Mouse (Mus musculus): ENCODE measurements at regions not wholly inside any gene's neighbourhood (a gene's known extent, or its start where the extent isn't known, plus 50 kb on each side); places are given as distances from the start of the nearest gene placed in this dataset.
"Not testable (repeated sequence)": the region's sequence is repeated elsewhere in the genome, so short reads cannot be mapped to it uniquely, and the experiment has no call there.

DNA sequence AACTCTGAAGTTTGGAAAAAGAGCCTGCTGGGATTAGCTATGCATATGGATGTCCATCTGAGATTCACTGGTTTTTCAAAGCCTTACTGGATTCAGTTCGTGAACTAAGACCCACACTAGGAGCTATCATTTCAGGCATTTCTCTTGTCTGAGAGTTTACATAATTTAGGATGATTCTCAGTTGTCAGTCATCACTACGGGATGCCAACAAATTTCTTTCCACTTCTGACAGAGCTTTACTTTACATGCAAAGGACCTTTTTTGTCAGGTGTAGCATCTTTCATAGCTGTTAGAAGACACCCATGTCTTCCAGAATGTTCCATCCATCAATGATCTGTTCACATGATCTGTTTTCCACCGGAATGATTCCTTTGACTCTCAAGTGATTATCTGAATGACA lies 154.4 kb downstream of the Gm31371 start:
- H3K27ac ChIP-seq, H3K4me1 ChIP-seq: not testable (repeated sequence)
- WGBS: 69% methylated on average over 2 of the region's 3 CpGs

DNA sequence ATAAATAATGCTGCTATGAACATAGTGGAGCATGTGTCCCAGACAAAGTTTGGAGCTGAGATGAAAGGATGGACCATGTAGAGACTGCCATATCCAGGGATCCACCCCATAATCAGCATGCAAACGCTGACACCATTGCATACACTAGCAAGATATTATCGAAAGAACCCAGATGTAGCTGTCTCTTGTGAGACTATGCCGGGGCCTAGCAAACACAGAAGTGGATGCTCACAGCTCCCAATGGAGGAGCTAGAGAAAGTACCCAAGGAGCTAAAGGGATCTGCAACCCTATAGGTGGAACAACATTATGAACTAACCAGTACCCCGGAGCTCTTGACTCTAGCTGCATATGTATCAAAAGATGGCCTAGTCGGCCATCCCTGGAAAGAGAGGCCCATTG lies 194.9 kb downstream of the Gm31371 start:
- not testable (repeated sequence) for H3K27me3 ChIP-seq; H3K9ac ChIP-seq; H3K36me3 ChIP-seq (ENCODE audit: poor library complexity, severe bottlenecking); H3K4me2 ChIP-seq; H3K4me1 ChIP-seq; H3K4me3 ChIP-seq; H3K27ac ChIP-seq; H3K9me3 ChIP-seq (replicated peaks); ATAC-seq
- WGBS: 87% methylated on average over 5 of the region's 5 CpGs

More for the DNA sequence above, 154.4 kb downstream of the Gm31371 start:
- not testable (repeated sequence) for H3K36me3 ChIP-seq (ENCODE audit: poor library complexity, severe bottlenecking); H3K4me3 ChIP-seq; H3K4me2 ChIP-seq; H3K9ac ChIP-seq; H3K9me3 ChIP-seq (replicated peaks); ATAC-seq; H3K27me3 ChIP-seq

DNA sequence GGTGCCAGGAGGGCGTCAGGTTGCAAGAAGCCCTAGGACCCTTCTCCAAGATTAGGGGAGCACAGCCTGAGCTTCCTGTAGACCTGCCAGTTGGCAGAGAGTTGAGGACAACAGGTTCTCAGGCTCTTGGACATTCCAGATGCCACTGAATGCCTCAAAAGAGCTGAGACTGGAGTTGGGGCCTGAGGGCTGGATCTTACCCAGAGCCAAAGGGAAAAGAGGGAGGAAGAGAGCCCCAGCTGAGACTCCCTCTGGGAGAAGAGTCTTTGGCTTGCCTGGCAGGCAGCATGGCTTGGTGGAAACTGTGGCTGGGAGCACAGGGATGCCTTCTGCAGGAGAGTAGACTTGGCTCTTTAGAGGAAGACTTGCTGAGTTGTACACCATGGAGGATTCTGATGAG lies 197.0 kb downstream of the Gm31371 start:
- not testable (repeated sequence) for H3K4me2 ChIP-seq; H3K27me3 ChIP-seq; H3K27ac ChIP-seq; ATAC-seq; H3K9me3 ChIP-seq (replicated peaks); H3K4me1 ChIP-seq; H3K36me3 ChIP-seq (ENCODE audit: poor library complexity, severe bottlenecking); H3K4me3 ChIP-seq; H3K9ac ChIP-seq
- WGBS: no CpG with 5 or more reads among the region's 1 CpGs

GRCm38 (mm10) chr8:20102374-20102773 lies 199.2 kb downstream of the Gm31371 start:
- not testable (repeated sequence) for H3K4me3 ChIP-seq; H3K27ac ChIP-seq; H3K9me3 ChIP-seq (replicated peaks); H3K4me2 ChIP-seq; ATAC-seq; H3K27me3 ChIP-seq; H3K9ac ChIP-seq; H3K4me1 ChIP-seq; H3K36me3 ChIP-seq (ENCODE audit: poor library complexity, severe bottlenecking)
- no CpG with 5 or more reads among the region's 2 CpGs for WGBS

DNA sequence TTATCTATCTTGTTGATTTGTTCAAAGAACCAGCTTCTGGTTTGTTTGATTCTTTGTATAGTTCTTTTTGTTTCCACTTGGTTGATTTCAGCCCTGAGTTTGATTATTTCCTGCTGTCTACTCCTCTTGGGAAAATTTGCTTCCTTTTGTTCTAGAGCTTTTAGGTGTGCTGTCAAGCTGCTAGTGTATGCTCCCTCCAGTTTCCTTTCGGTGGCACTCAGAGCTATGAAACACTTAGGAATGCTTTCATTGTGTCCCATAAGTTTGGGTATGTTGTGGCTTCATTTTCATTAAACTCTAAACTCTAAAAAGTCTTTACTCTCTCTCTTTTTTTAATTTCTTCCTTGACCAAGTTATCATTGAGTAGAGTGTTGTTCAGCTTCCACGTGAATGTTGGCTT lies 204.0 kb downstream of the Gm31371 start:
- not testable (repeated sequence) for H3K4me3 ChIP-seq; H3K27me3 ChIP-seq; H3K9me3 ChIP-seq (replicated peaks); H3K27ac ChIP-seq; ATAC-seq; H3K4me1 ChIP-seq; H3K36me3 ChIP-seq (ENCODE audit: poor library complexity, severe bottlenecking); H3K9ac ChIP-seq; H3K4me2 ChIP-seq
- WGBS: 76% methylated on average over 1 of the region's 2 CpGs

DNA sequence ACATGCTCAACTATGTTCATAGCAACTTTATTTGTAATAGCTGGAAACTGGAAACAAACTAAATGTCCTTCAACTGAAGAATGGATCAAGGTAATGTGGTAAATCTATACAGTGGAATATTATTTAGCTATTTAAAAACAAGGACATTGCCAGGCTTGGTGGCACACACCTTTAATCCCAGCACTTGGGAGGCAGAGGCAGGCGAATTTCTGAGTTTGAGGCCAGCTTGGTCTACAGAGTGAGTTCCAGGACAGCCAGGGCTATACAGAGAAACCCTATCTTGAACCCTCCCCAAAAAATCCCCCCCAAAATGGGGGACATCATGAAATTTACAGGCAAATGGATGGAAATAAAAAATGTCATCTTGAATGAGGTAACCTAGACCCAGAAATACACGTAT lies 213.6 kb downstream of the Gm31371 start:
- ATAC-seq; H3K9me3 ChIP-seq (replicated peaks); H3K4me2 ChIP-seq; H3K27ac ChIP-seq; H3K4me1 ChIP-seq; H3K9ac ChIP-seq; H3K27me3 ChIP-seq; H3K36me3 ChIP-seq (ENCODE audit: poor library complexity, severe bottlenecking); H3K4me3 ChIP-seq: not testable (repeated sequence)
- WGBS: 73% methylated on average over 2 of the region's 2 CpGs

DNA sequence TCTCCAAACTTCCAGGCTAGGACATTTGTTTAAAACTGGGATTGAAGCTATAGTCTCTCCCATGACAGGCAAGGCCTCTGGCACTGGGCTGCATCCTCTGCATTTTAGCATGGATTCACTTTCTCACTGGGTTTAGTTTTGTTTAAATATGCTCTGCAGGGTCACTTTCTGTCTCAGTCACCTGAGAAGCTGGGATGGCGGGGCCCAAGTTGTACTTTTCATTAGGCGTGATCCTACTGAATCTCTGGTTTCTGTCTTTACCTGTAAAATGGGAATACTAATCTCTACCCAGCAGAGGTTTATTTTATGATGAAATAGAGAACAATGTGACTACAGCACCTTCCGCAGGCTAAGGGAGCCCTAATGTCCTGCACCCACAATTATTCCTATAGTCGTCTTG lies 216.4 kb downstream of the Gm31371 start:
- not testable (repeated sequence) for H3K4me3 ChIP-seq; H3K27me3 ChIP-seq; H3K4me2 ChIP-seq; H3K9me3 ChIP-seq (replicated peaks); ATAC-seq; H3K9ac ChIP-seq; H3K4me1 ChIP-seq; H3K36me3 ChIP-seq (ENCODE audit: poor library complexity, severe bottlenecking); H3K27ac ChIP-seq
- 81% methylated on average over 4 of the region's 4 CpGs for WGBS

- not testable (repeated sequence) for H3K27me3 ChIP-seq; H3K4me1 ChIP-seq; H3K9me3 ChIP-seq (replicated peaks); H3K36me3 ChIP-seq (ENCODE audit: poor library complexity, severe bottlenecking); H3K4me3 ChIP-seq; H3K27ac ChIP-seq; ATAC-seq; H3K4me2 ChIP-seq; H3K9ac ChIP-seq
- 92% methylated on average over 2 of the region's 2 CpGs for WGBS
Observed at GRCm38 (mm10) chr8:20120186-20120585, 217.0 kb downstream of the Gm31371 start.

DNA sequence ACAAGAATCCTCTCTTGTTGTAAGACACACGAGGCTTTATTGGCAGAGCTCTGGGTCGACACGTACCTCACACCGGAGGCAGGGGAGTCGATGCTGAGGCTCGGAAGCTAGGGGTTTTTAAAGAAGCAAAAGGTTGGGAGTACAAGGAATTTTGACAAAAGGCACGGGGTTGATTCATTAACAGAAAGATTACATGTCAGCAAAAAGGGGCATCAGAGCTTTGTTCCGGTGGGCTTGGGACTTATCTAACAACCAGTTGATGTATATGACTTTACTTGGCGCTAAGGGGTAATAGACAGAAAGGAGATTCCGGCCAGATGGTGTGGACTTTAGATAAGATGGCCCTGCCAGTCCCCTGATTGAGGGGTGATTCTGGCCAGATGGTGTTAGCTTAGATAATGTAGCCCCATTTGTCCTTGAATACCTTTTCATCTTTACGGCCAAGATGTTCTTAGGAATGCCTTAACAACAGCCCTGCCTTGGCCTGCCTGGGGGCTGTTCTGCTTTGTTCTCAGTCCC lies 218.3 kb downstream of the Gm31371 start:
- not testable (repeated sequence) for H3K4me3 ChIP-seq; H3K4me1 ChIP-seq; H3K36me3 ChIP-seq (ENCODE audit: poor library complexity, severe bottlenecking); ATAC-seq; H3K4me2 ChIP-seq; H3K27me3 ChIP-seq; H3K9me3 ChIP-seq (replicated peaks); H3K9ac ChIP-seq; H3K27ac ChIP-seq
- WGBS: 93% methylated on average over 9 of the region's 11 CpGs

DNA sequence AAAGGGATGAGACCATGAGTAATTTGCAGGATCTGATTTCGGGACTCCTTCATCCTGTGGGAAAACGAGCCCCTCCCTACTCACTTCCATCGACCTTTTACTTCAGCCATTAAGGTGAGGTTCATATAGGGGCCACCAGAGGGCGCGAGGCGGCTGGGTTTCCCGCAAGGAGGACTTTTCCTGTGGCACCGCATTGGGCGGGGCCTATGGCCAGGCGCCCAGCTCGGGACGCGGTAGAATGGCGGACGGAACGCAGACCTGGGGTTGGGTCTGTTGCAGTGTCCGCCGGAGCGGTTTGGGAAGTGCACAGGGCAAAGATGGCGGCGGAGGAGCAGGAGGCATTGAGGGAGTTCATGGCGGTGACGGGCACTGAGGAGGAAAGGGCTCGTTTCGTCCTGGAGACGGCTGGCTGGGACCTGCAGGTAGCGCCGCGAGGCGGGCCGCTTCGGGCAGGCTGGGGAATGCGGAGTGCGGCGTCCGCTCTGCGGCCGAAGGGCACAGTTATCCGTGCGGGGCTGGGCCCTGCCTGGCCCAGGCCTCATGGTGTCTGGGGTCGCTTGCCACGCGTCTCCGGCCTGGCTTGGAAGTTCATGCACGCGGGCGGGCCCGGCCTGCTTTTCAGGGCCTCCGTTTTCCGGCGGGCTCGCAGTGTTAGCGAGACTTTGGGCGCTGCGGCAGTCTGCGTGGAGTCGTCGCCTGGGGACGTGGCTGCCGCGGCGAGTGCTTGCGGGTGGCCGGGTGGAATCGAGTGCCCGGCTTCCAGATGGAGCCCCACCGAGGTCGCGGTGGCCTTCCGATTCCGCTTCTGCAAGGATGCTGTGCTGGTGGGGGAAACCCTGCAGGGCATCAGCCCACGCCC lies 219.1 kb downstream of the Gm31371 start:
- H3K4me2 ChIP-seq: peak overlapping the region; percentile 40
- H3K4me1 ChIP-seq; H3K27me3 ChIP-seq; H3K9me3 ChIP-seq (replicated peaks); H3K36me3 ChIP-seq (ENCODE audit: poor library complexity, severe bottlenecking): not testable (repeated sequence)
- H3K27ac ChIP-seq: peak overlapping the region; percentile 70
- WGBS: 14% methylated on average over 68 of the region's 72 CpGs
- H3K9ac ChIP-seq: peak overlapping the region; percentile 69
- peak; percentile 100 for ATAC-seq
- peak overlapping the region; percentile 54 for H3K4me3 ChIP-seq

DNA sequence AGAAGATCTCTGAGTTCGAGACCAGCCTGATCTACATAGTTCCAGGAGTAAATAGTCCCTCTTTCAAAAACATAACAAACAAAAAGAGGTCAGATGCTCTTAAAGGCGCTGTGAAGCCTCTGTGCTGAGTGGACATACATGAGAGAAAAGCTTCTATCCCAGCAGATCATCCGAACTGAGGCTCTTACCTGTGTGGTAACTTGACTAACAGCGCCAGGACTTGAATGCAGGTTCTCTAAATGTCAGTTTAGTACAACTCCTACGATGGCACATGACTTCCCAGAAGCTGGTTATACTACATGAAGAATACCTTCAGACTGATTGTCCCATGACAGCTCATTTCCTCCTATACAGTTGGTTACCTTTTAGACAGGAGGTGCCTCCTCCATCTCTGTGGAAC lies 220.4 kb downstream of the Gm31371 start:
- not testable (repeated sequence) for H3K4me1 ChIP-seq; H3K36me3 ChIP-seq (ENCODE audit: poor library complexity, severe bottlenecking); H3K9me3 ChIP-seq (replicated peaks); ATAC-seq; H3K9ac ChIP-seq; H3K27ac ChIP-seq; H3K27me3 ChIP-seq; H3K4me3 ChIP-seq
- H3K4me2 ChIP-seq: 0 out of 2 replicates have a peak overlapping the region, but pooled peaks have one; percentile 27
- WGBS: 89% methylated on average over 5 of the region's 5 CpGs

- not testable (repeated sequence) for H3K27ac ChIP-seq; H3K4me1 ChIP-seq; H3K9me3 ChIP-seq (replicated peaks); H3K36me3 ChIP-seq (ENCODE audit: poor library complexity, severe bottlenecking); H3K9ac ChIP-seq; ATAC-seq; H3K27me3 ChIP-seq; H3K4me3 ChIP-seq; H3K4me2 ChIP-seq
- no CpG with 5 or more reads among the region's 1 CpGs for WGBS
Observed at GRCm38 (mm10) chr8:20135626-20136025, 227.4 kb downstream of the Gm15319 start.

DNA sequence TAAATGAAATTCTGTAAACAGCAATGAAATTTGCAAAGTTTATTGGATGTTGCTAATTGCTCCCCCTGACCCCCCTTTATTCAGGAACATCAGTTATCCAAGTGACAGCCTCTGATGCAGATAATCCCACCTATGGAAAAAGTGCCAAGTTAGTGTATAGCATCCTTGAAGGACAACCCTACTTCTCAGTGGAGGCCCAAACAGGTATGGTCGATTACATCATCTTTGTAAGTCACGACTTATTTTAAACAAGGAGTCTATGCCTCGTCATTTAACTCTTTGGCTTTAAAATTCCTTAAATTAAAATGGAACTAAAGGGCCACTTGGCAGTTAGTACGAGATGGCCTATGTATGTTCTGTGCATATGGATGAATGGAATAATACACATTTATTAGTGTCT lies 217.6 kb downstream of the Gm15319 start:
- H3K36me3 ChIP-seq (ENCODE audit: poor library complexity, severe bottlenecking); H3K27me3 ChIP-seq; ATAC-seq; H3K4me3 ChIP-seq; H3K9ac ChIP-seq; H3K9me3 ChIP-seq (replicated peaks); H3K4me2 ChIP-seq; H3K27ac ChIP-seq; H3K4me1 ChIP-seq: not testable (repeated sequence)
- WGBS: 83% methylated on average over 4 of the region's 4 CpGs

Data from forebrain, embryonic 13.5 days (tissue).